Mouse (Mus musculus) heart, adult 2 months (tissue): ENCODE data around the gene Trpm8.

ENCODE experiments used
- CTCF ChIP-seq: fragments of 200-600 bp; IDR thresholded peaks from 2 replicates; pipeline ENCODE4 v1.8.1; 2022; ENCODE audit warnings: antibody characterized with exemption, mild to moderate bottlenecking, moderate library complexity
- POLR2A ChIP-seq: fragments of 200-500 bp; IDR thresholded peaks from 2 replicates; pipeline ENCODE4 v1.6.1; 2011; ENCODE audit warnings: mild to moderate bottlenecking, low read depth, low read length, control low read depth; ENCODE audit not compliant: insufficient read depth

- TF ChIP-seq POLR2A (no peak), CTCF (no peak)
These were observed 20.2 kb downstream of the Trpm8 start for GRCm38 (mm10) chr1:88297480-88298258.
